Mouse (Mus musculus) C2C12 (cell line): ENCODE measurements around the gene Tsc22d1.

ENCODE experiments used
- CTCF ChIP-seq: IDR thresholded peaks from one replicate; pipeline ENCODE4 v1.5.1; 2011; ENCODE audit not compliant: control insufficient read depth, insufficient read depth, insufficient read length
- FOSL1 ChIP-seq: IDR thresholded peaks from one replicate; pipeline ENCODE4 v1.8.0; 2011; ENCODE audit warnings: mild to moderate bottlenecking, low read length; ENCODE audit not compliant: poor library complexity, insufficient read depth, severe bottlenecking
- MYOD1 ChIP-seq: IDR thresholded peaks from one replicate; pipeline ENCODE4 v1.6.1; 2011; ENCODE audit warnings: low read depth; ENCODE audit not compliant: control insufficient read depth, insufficient read length
- USF1 ChIP-seq: IDR thresholded peaks from one replicate; pipeline ENCODE4 v1.6.1; 2011; ENCODE audit warnings: low read depth, mild to moderate bottlenecking, control low read depth, moderate library complexity

DNA sequence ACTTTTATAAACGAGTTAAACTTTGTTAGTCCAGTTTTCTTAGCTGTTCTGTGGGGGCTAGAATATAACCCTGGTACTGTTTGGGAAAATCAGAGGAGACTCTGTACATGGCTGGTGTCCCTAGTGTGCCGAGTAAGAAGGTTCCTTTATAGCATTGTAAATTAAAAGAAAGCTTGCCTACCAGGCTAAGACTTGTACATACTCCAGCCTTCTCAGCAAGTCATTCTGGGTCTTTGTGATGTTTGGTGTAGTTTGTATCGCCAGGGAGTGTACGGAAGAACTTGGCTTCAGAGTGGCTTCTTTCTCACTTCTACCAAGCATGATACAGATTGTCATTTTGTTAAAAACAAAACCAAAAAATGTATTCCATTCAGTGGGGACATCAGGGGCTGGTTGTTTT is 17.2 kb downstream of the Tsc22d1 start:
- TF ChIP-seq CTCF, result no peak
- no peak for TF ChIP-seq FOSL1
- no peak for TF ChIP-seq USF1
- no peak for TF ChIP-seq MYOD1
